Mouse (Mus musculus): ENCODE data around the gene Ranbp2. TPM values are rescaled to one million over a fixed set of nuclear protein-coding genes. Genes with fewer than 3 reads are reported as not detected.
A peak's percentile ranks its signal among the peaks of the same experiment; 100 is the strongest.

The Ranbp2 gene
- polyA plus RNA-seq (2015; fragmentation: Nextera tagmentation; extraction: Ambion mirVana), result 26.0 and 29.1 TPM in 2 replicates

- peaks cover 7% of the 10 kb centered on the region for H3K4me1 ChIP-seq (replicated peaks; ENCODE audit: control insufficient read depth, insufficient read depth, low read length)
- no peaks in the 10 kb centered on the region for H3K27me3 ChIP-seq (ENCODE audit: control insufficient read depth, insufficient read depth, low read depth, low read length)
- no peaks in the 10 kb centered on the region for H3K9me3 ChIP-seq (ENCODE audit: control insufficient read depth, low read length)
- H3K9ac ChIP-seq (ENCODE audit: low read length), result peak within 1 kb of the TSS; percentile 97
- peak within 1 kb of the TSS; percentile 99 for H3K4me3 ChIP-seq (ENCODE audit: low read length)
- peak within 1 kb of the TSS; percentile 98 for H3K27ac ChIP-seq (ENCODE audit: low read length)
- H3K36me3 ChIP-seq (ENCODE audit: control insufficient read depth, insufficient read depth, low read length), result no peaks in the 10 kb centered on the region
- H3K4me2 ChIP-seq (ENCODE audit: low read depth, low read length), result peak within 1 kb of the TSS; percentile 77
- peak; percentile 99 for ATAC-seq (ENCODE audit: low read depth)
- under 1% methylated on average over 70 of the region's 91 CpGs for WGBS
These were observed at the start of gene Ranbp2 for GRCm38 (mm10) chr10:58446384-58447279. Gene Ranbp2 (plus strand): TSS chr10:58446920.

GRCm38 (mm10) chr10:58398941-58399340 is 47.8 kb upstream of the Ranbp2 start:
- ATAC-seq (ENCODE audit: low read depth), result peak; percentile 51
- 65% methylated on average over 8 of the region's 8 CpGs for WGBS
- H3K4me1 ChIP-seq (replicated peaks; ENCODE audit: control insufficient read depth, insufficient read depth, low read length), result peaks cover 30% of the 10 kb centered on the region

DNA sequence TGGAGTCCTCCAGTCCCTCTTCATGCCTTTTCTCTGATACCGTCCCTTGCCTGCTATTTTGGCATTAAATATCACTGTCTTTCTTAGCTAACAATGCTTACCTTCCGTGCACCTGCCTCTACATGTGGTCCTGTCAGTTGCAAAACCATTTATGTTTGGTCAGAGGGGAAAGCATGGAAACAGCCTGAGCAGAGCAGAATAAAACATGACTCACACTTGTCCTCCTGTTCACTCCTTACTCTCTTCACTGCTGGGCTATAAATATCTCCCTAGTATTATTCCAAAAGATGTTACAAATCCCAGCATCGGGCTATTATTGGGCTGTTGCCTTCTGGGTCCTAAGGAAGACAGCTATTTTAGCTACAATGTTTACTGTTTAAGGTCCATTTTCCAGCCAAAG is 44.9 kb upstream of the Ranbp2 start:
- no peak overlapping the region for H3K27ac ChIP-seq (ENCODE audit: low read length)
- peaks cover 20% of the 10 kb centered on the region for H3K36me3 ChIP-seq (ENCODE audit: control insufficient read depth, insufficient read depth, low read length)
- no peak overlapping the region for H3K4me2 ChIP-seq (ENCODE audit: low read depth, low read length)
- H3K9me3 ChIP-seq (ENCODE audit: control insufficient read depth, low read length), result no peaks in the 10 kb centered on the region
- peaks cover 13% of the 10 kb centered on the region for H3K4me1 ChIP-seq (replicated peaks; ENCODE audit: control insufficient read depth, insufficient read depth, low read length)
- H3K9ac ChIP-seq (ENCODE audit: low read length), result no peak overlapping the region
- H3K27me3 ChIP-seq (ENCODE audit: control insufficient read depth, insufficient read depth, low read depth, low read length), result no peaks in the 10 kb centered on the region
- H3K4me3 ChIP-seq (ENCODE audit: low read length), result no peak overlapping the region
- no peak for ATAC-seq (ENCODE audit: low read depth)
- 78% methylated on average over 3 of the region's 3 CpGs for WGBS

More at GRCm38 (mm10) chr10:58398941-58399340, 47.8 kb upstream of the Ranbp2 start:
- Histone ChIP-seq H3K27me3 (ENCODE audit: control insufficient read depth, insufficient read depth, low read depth, low read length) (no peaks in the 10 kb centered on the region), H3K4me3 (ENCODE audit: low read length) (no peak overlapping the region), H3K9me3 (ENCODE audit: control insufficient read depth, low read length) (no peaks in the 10 kb centered on the region), H3K9ac (ENCODE audit: low read length) (no peak overlapping the region), H3K4me2 (ENCODE audit: low read depth, low read length) (no peak overlapping the region), H3K36me3 (ENCODE audit: control insufficient read depth, insufficient read depth, low read length) (peaks cover 17% of the 10 kb centered on the region), H3K27ac (ENCODE audit: low read length) (peak overlapping the region; percentile 82)

DNA sequence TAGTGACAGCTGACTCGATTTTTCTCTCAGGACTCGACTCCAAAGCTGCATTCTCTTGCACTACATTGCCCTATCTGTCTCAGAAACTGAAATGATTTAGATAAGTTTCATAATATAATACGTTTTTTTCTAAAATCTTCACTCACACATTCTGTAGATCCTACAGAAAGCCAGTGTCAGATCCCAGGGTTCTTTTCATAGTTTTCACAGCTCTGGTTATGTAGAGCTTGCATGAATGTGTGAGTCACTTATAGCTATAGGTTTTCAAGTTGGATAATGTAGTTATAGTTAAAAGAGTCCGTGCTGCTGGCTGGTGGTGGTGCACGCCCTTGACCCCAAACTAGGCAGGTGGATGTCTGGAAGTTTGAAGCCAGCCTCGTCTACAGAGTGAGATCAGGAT is 42.1 kb upstream of the Ranbp2 start:
- H3K9ac ChIP-seq (ENCODE audit: low read length), result no peak overlapping the region
- no peak overlapping the region for H3K4me3 ChIP-seq (ENCODE audit: low read length)
- 79% methylated on average over 6 of the region's 6 CpGs for WGBS
- no peak overlapping the region for H3K4me2 ChIP-seq (ENCODE audit: low read depth, low read length)
- no peaks in the 10 kb centered on the region for H3K27me3 ChIP-seq (ENCODE audit: control insufficient read depth, insufficient read depth, low read depth, low read length)
- peaks cover 27% of the 10 kb centered on the region for H3K36me3 ChIP-seq (ENCODE audit: control insufficient read depth, insufficient read depth, low read length)
- H3K4me1 ChIP-seq (replicated peaks; ENCODE audit: control insufficient read depth, insufficient read depth, low read length), result peaks cover 5% of the 10 kb centered on the region; the same call in 1 of the 2 replicates
- H3K9me3 ChIP-seq (ENCODE audit: control insufficient read depth, low read length), result no peaks in the 10 kb centered on the region
- H3K27ac ChIP-seq (ENCODE audit: low read length), result peak overlapping the region; percentile 71
- no peak for ATAC-seq (ENCODE audit: low read depth)

- Histone ChIP-seq H3K36me3 (ENCODE audit: control insufficient read depth, insufficient read depth, low read length) (peaks cover 29% of the 10 kb centered on the region), H3K27me3 (ENCODE audit: control insufficient read depth, insufficient read depth, low read depth, low read length) (no peaks in the 10 kb centered on the region), H3K4me2 (ENCODE audit: low read depth, low read length) (no peak overlapping the region), H3K9me3 (ENCODE audit: control insufficient read depth, low read length) (no peaks in the 10 kb centered on the region), H3K4me1 (replicated peaks; ENCODE audit: control insufficient read depth, insufficient read depth, low read length) (peaks cover 5% of the 10 kb centered on the region; the same call in 1 of the 2 replicates), H3K4me3 (ENCODE audit: low read length) (no peak overlapping the region), H3K27ac (ENCODE audit: low read length) (peak overlapping the region; percentile 82), H3K9ac (ENCODE audit: low read length) (no peak overlapping the region)
- WGBS, result 50% methylated on average over 4 of the region's 4 CpGs
- peak; percentile 91 for ATAC-seq (ENCODE audit: low read depth)
These were observed 41.3 kb upstream of the Ranbp2 start for GRCm38 (mm10) chr10:58405285-58405948.

- WGBS, result 59% methylated on average over 2 of the region's 2 CpGs
- Histone ChIP-seq H3K36me3 (ENCODE audit: control insufficient read depth, insufficient read depth, low read length) (peaks cover 30% of the 10 kb centered on the region), H3K4me2 (ENCODE audit: low read depth, low read length) (no peak overlapping the region)
These were observed 40.8 kb upstream of the Ranbp2 start for GRCm38 (mm10) chr10:58405949-58406305.

GRCm38 (mm10) chr10:58412331-58412730 is 34.4 kb upstream of the Ranbp2 start:
- H3K9me3 ChIP-seq (ENCODE audit: control insufficient read depth, low read length), result no peaks in the 10 kb centered on the region
- 75% methylated on average over 4 of the region's 4 CpGs for WGBS
- no peak overlapping the region for H3K4me2 ChIP-seq (ENCODE audit: low read depth, low read length)
- no peak for ATAC-seq (ENCODE audit: low read depth)
- H3K4me1 ChIP-seq (replicated peaks; ENCODE audit: control insufficient read depth, insufficient read depth, low read length), result peaks cover 4% of the 10 kb centered on the region; the same call in 1 of the 2 replicates
- H3K9ac ChIP-seq (ENCODE audit: low read length), result no peak overlapping the region
- H3K27ac ChIP-seq (ENCODE audit: low read length), result no peak overlapping the region
- H3K4me3 ChIP-seq (ENCODE audit: low read length), result no peak overlapping the region
- peaks cover 54% of the 10 kb centered on the region for H3K36me3 ChIP-seq (ENCODE audit: control insufficient read depth, insufficient read depth, low read length)
- H3K27me3 ChIP-seq (ENCODE audit: control insufficient read depth, insufficient read depth, low read depth, low read length), result no peaks in the 10 kb centered on the region

More at GRCm38 (mm10) chr10:58405949-58406305, 40.8 kb upstream of the Ranbp2 start:
- no peaks in the 10 kb centered on the region for H3K9me3 ChIP-seq (ENCODE audit: control insufficient read depth, low read length)
- peak overlapping the region; percentile 82 for H3K27ac ChIP-seq (ENCODE audit: low read length)
- no peak overlapping the region for H3K4me3 ChIP-seq (ENCODE audit: low read length)
- ATAC-seq (ENCODE audit: low read depth), result peak; percentile 70; the same call in 1 of the 2 replicates
- no peaks in the 10 kb centered on the region for H3K27me3 ChIP-seq (ENCODE audit: control insufficient read depth, insufficient read depth, low read depth, low read length)
- no peak overlapping the region for H3K9ac ChIP-seq (ENCODE audit: low read length)
- H3K4me1 ChIP-seq (replicated peaks; ENCODE audit: control insufficient read depth, insufficient read depth, low read length), result peaks cover 5% of the 10 kb centered on the region; the same call in 1 of the 2 replicates

DNA sequence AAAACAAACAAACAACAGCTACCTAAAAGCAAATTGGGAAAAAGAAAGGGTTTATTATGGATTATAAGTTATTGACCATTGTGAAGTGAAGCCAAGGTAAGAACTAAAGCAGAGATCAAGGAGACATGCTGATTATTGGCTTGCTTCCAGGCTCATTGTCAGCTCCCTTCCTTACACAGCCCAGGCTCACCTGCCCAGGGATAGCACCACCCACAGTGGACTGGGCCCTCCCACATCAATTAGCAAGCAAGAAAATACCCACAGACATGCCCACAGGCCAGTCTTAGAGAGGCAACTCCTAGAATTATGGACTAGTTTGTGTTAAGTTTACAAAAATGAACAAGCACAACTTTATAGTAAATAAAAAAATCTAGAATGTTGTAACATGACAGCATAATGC is 33.9 kb upstream of the Ranbp2 start:
- Histone ChIP-seq H3K4me1 (replicated peaks; ENCODE audit: control insufficient read depth, insufficient read depth, low read length) (peaks cover 6% of the 10 kb centered on the region; the same call in 1 of the 2 replicates), H3K27ac (ENCODE audit: low read length) (no peak overlapping the region), H3K9ac (ENCODE audit: low read length) (no peak overlapping the region), H3K4me3 (ENCODE audit: low read length) (no peak overlapping the region), H3K27me3 (ENCODE audit: control insufficient read depth, insufficient read depth, low read depth, low read length) (no peaks in the 10 kb centered on the region), H3K9me3 (ENCODE audit: control insufficient read depth, low read length) (no peaks in the 10 kb centered on the region), H3K4me2 (ENCODE audit: low read depth, low read length) (no peak overlapping the region), H3K36me3 (ENCODE audit: control insufficient read depth, insufficient read depth, low read length) (peaks cover 54% of the 10 kb centered on the region)
- no peak for ATAC-seq (ENCODE audit: low read depth)

DNA sequence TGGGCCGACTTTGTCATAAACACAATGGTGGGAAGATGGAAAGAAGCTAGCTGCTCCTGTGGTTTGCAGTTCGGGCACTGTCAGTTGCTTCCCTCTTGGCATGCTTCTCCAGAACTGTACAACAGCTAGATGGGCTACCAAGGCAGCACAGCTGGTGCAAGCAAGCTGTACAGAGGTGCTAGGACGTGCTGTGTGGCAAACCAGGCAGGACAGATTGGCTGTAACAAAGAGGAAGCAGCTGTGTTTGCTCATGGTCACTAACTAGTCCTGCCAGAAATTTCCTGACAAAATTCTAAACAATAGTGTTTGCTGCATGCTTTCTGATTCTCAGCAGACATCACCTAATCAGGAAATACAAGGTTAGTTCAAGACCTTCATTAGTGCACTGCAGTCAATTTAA is 30.0 kb upstream of the Ranbp2 start:
- Histone ChIP-seq H3K9me3 (ENCODE audit: control insufficient read depth, low read length) (no peaks in the 10 kb centered on the region), H3K36me3 (ENCODE audit: control insufficient read depth, insufficient read depth, low read length) (peaks cover 42% of the 10 kb centered on the region), H3K4me2 (ENCODE audit: low read depth, low read length) (no peak overlapping the region), H3K9ac (ENCODE audit: low read length) (no peak overlapping the region), H3K4me1 (replicated peaks; ENCODE audit: control insufficient read depth, insufficient read depth, low read length) (peaks cover 10% of the 10 kb centered on the region; the same call in 1 of the 2 replicates), H3K27ac (ENCODE audit: low read length) (peak overlapping the region; percentile 84), H3K4me3 (ENCODE audit: low read length) (no peak overlapping the region), H3K27me3 (ENCODE audit: control insufficient read depth, insufficient read depth, low read depth, low read length) (no peaks in the 10 kb centered on the region)
- peak; percentile 99 for ATAC-seq (ENCODE audit: low read depth)
- WGBS, result 55% methylated on average over 3 of the region's 3 CpGs

All from lung, embryonic 16.5 days (tissue).